Mouse (Mus musculus): ENCODE measurements around the gene Trim34a.
"Not testable (repeated sequence)": the region's sequence is repeated elsewhere in the genome, so short reads cannot be mapped to it uniquely, and the experiment has no call there.

Trim34a gene

GRCm38 (mm10) chr7:104244287-104245181 is at the start of gene Trim34a:
Gene Trim34a (plus strand): TSS chr7:104244457.
- DNase-seq: peak; percentile 51

- DNase-seq: no peak
Measured at GRCm38 (mm10) chr7:104195885-104196284, 48.4 kb upstream of the Trim34a start, which contains the start of gene Olfr649. Gene Olfr649 (minus strand): TSS chr7:104195985.

GRCm38 (mm10) chr7:104199822-104200221 is 44.4 kb upstream of the Trim34a start:
- peak; percentile 76 for DNase-seq

- no peak for DNase-seq
Measured at GRCm38 (mm10) chr7:104206197-104206596, 38.1 kb upstream of the Trim34a start.

- DNase-seq: no peak
Measured at GRCm38 (mm10) chr7:104216011-104216535, 28.2 kb upstream of the Trim34a start.

GRCm38 (mm10) chr7:104217881-104218280 is 26.4 kb upstream of the Trim34a start:
- DNase-seq: no peak

- DNase-seq: peak; percentile 63
Measured at GRCm38 (mm10) chr7:104218701-104219569, 25.3 kb upstream of the Trim34a start, which contains the start of gene Trim6. Gene Trim6 (plus strand): TSS chr7:104218793.

- DNase-seq: peak; percentile 22
Measured at GRCm38 (mm10) chr7:104231203-104231602, 13.1 kb upstream of the Trim34a start.

- no peak for DNase-seq
Measured at GRCm38 (mm10) chr7:104240857-104241256, 3.4 kb upstream of the Trim34a start.

GRCm38 (mm10) chr7:104243616-104244015 is 641 bp upstream of the Trim34a start:
- no peak for DNase-seq

- not testable (repeated sequence) for DNase-seq
Measured at GRCm38 (mm10) chr7:104260380-104260779, 16.1 kb downstream of the Trim34a start.

GRCm38 (mm10) chr7:104265335-104265734 is 21.1 kb downstream of the Trim34a start:
- not testable (repeated sequence) for DNase-seq

- DNase-seq: not testable (repeated sequence)
Measured at GRCm38 (mm10) chr7:104279361-104279760, 35.1 kb downstream of the Trim34a start.

GRCm38 (mm10) chr7:104287576-104288443 is 43.6 kb downstream of the Trim34a start, which contains the start of gene Trim5:
Gene Trim5 (minus strand): TSS chr7:104288094.
- peak; percentile 36 for DNase-seq

GRCm38 (mm10) chr7:104290641-104291040 is 46.4 kb downstream of the Trim34a start:
- no peak for DNase-seq

- no peak for DNase-seq
Measured at GRCm38 (mm10) chr7:104291638-104292400, 47.6 kb downstream of the Trim34a start.

Data from liver (tissue).